Mouse (Mus musculus): Measurements from ENCODE around the gene Ms4a15. TPM values are rescaled to one million over a fixed set of nuclear protein-coding genes. Genes with fewer than 3 reads are reported as not detected.
A peak's percentile ranks its signal among the peaks of the same experiment; 100 is the strongest.

The Ms4a15 gene
- polyA plus RNA-seq, 1 experiment from 2014 or later, result 0.87 TPM

DNA sequence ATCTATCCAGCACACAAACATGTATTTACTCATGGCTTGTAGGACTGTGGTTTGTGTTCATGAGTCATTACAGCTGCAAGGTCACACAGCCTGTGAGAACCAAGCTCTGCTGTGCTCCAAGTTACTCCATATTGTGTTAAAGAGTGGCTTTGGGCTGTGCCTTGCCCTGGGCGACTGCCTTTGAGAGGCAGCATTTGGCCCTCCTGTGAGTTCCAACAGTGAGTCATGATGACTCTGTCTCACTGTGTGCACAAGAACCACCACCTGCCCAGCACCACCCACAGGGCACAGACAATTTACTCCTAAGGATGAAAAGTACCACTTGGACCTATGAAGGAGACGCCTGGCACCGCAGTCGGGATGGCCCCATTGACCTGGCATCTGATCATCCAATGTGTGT, 7.2 kb downstream of the Ms4a15 start:
- 87% methylated on average over 4 of the region's 4 CpGs for WGBS
- no peak overlapping the region for H3K9ac ChIP-seq (replicated peaks; ENCODE audit: low read depth, low read length)
- no peaks in the 10 kb centered on the region for H3K4me1 ChIP-seq (replicated peaks; ENCODE audit: control insufficient read depth, insufficient read depth, low read length)
- no peaks in the 10 kb centered on the region for H3K36me3 ChIP-seq (ENCODE audit: control insufficient read depth, insufficient read depth)
- no peak overlapping the region for H3K4me2 ChIP-seq (ENCODE audit: low read length)
- no peak overlapping the region for H3K27ac ChIP-seq (ENCODE audit: low read length)
- no peak for ATAC-seq
- H3K9me3 ChIP-seq (ENCODE audit: control insufficient read depth, low read length), result no peaks in the 10 kb centered on the region
- no peaks in the 10 kb centered on the region for H3K27me3 ChIP-seq (replicated peaks; ENCODE audit: control insufficient read depth, insufficient read depth, low read length)
- no peak overlapping the region for H3K4me3 ChIP-seq (replicated peaks; ENCODE audit: low read length)

DNA sequence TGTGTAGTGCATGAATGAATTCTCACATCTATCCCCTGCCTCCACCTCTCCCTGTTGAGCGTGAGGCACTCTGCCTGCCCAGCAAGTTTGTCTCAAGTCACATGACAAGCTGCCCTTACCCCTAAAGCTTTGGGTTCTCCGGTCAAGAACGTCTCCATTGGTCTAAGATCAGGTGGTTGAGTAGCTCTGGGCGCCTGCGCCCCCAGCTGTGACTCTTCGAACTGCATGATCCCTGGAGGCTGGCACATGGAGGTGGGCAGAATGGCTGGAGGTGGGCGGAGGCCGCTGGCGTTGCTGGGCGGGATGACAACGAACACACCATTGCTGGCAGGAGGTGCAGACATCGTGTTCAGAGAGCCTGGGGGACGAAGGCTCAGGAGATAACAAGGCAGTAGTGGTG, 8.5 kb downstream of the Ms4a15 start:
- no peaks in the 10 kb centered on the region for H3K36me3 ChIP-seq (ENCODE audit: control insufficient read depth, insufficient read depth)
- no peaks in the 10 kb centered on the region for H3K27me3 ChIP-seq (replicated peaks; ENCODE audit: control insufficient read depth, insufficient read depth, low read length)
- no peak overlapping the region for H3K9ac ChIP-seq (replicated peaks; ENCODE audit: low read depth, low read length)
- H3K4me2 ChIP-seq (ENCODE audit: low read length), result no peak overlapping the region
- no peaks in the 10 kb centered on the region for H3K9me3 ChIP-seq (ENCODE audit: control insufficient read depth, low read length)
- 0 out of 2 replicates have a peak, but pooled peaks cover 2% of the 10 kb centered on the region for H3K4me1 ChIP-seq (replicated peaks; ENCODE audit: control insufficient read depth, insufficient read depth, low read length)
- H3K27ac ChIP-seq (ENCODE audit: low read length), result no peak overlapping the region
- ATAC-seq, result no peak
- H3K4me3 ChIP-seq (replicated peaks; ENCODE audit: low read length), result no peak overlapping the region
- WGBS, result 80% methylated on average over 13 of the region's 13 CpGs

DNA sequence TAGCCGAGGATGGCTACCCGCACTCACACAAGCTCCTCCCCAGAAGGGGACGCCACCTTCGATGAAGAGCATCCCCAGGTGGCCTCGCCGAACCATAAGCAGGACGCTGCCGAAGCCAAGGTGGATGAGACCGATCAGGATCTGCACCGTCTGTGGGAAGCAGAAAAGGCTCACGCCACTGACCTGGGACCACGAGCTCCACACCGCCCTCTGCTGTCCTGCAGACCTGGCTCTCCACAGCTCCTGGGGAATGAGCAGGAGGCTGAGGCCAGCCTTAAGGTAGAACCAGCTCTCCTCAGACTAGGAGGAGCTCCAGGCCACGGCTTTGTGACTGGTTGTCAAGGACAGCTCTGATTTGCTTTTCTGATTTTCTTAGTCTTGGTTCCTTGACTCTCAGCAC, 9.9 kb downstream of the Ms4a15 start:
- H3K36me3 ChIP-seq (ENCODE audit: control insufficient read depth, insufficient read depth), result no peaks in the 10 kb centered on the region
- WGBS, result 30% methylated on average over 14 of the region's 14 CpGs
- ATAC-seq, result no peak
- H3K9me3 ChIP-seq (ENCODE audit: control insufficient read depth, low read length), result no peaks in the 10 kb centered on the region
- no peak overlapping the region for H3K27ac ChIP-seq (ENCODE audit: low read length)
- no peaks in the 10 kb centered on the region for H3K27me3 ChIP-seq (replicated peaks; ENCODE audit: control insufficient read depth, insufficient read depth, low read length)
- H3K4me1 ChIP-seq (replicated peaks; ENCODE audit: control insufficient read depth, insufficient read depth, low read length), result 0 out of 2 replicates have a peak, but pooled peaks cover 2% of the 10 kb centered on the region
- no peak overlapping the region for H3K9ac ChIP-seq (replicated peaks; ENCODE audit: low read depth, low read length)
- H3K4me2 ChIP-seq (ENCODE audit: low read length), result no peak overlapping the region
- H3K4me3 ChIP-seq (replicated peaks; ENCODE audit: low read length), result no peak overlapping the region

DNA sequence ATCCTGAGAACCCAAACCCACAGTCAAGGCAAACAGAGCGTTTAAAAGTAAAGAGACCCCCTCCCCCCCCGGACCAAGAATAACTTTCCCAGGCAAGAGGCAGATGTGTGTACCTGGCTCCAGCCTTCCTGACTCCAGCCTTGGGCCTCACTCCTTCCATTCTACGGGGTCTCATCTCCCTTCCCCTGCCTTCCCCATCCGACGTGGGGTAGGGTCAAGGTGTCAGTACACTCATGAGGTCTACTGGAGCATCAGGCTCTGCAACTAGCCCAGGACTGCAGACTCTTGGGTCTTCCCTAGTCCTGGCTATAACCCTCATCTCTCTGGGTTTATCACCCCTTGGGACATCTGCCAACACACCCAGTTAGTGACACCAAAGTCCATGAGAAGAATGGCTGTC, 12.8 kb downstream of the Ms4a15 start:
- no peaks in the 10 kb centered on the region for H3K36me3 ChIP-seq (ENCODE audit: control insufficient read depth, insufficient read depth)
- H3K9me3 ChIP-seq (ENCODE audit: control insufficient read depth, low read length), result no peaks in the 10 kb centered on the region
- H3K4me1 ChIP-seq (replicated peaks; ENCODE audit: control insufficient read depth, insufficient read depth, low read length), result 0 out of 2 replicates have a peak, but pooled peaks cover 2% of the 10 kb centered on the region
- no peak overlapping the region for H3K9ac ChIP-seq (replicated peaks; ENCODE audit: low read depth, low read length)
- H3K27ac ChIP-seq (ENCODE audit: low read length), result no peak overlapping the region
- no peak overlapping the region for H3K4me3 ChIP-seq (replicated peaks; ENCODE audit: low read length)
- H3K4me2 ChIP-seq (ENCODE audit: low read length), result no peak overlapping the region
- ATAC-seq, result no peak; the same call in 1 of the 2 replicates
- 92% methylated on average over 5 of the region's 5 CpGs for WGBS
- no peaks in the 10 kb centered on the region for H3K27me3 ChIP-seq (replicated peaks; ENCODE audit: control insufficient read depth, insufficient read depth, low read length)

DNA sequence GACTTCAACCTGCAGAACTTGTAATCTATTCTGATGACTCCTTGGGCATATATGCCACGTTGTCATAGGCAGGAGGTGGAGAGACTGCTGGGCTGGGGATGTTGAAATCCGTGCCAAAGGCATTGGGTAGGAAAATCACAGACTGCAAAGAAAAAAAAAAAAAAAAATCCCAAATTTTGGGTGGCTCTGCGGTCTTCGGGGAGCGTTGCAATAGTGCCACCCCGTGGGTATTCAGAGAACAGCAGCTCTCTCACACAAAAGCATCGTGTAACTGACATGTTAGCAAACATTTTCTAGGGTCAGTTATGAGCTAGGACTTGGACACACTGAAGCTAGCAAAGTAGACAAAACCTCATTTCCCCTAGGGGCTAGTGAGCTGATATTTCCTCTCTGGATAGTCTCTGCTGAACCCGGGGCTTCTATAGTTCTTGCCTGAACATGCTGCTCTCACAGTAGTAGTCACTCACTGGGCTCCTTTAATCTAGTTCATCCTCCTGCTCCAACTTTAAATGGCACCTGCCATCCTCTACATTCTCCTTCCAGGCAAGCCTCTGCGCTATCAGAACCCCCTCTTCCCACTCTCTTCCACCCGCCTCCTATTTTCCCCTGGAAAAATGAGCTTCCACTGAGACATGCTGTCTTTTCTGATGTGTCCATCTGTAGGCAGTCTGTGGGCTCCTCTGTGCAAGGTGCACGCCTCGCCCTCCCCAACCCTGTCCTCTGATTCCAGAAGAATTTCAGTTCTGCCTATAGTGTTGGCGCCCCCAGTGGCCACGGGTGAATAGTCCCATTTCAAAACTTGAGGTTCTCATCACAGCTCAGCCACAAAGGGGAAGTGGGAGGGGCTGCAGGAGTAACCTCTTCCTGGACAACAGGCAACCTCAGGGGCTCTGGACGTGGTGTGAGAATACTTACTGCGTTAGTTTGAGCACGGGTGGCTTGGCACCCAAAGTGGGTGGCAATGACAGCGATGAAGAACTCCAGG, 13.6 kb downstream of the Ms4a15 start:
- 11% methylated on average over 18 of the region's 18 CpGs for WGBS
- Histone ChIP-seq H3K36me3 (ENCODE audit: control insufficient read depth, insufficient read depth) (no peaks in the 10 kb centered on the region), H3K27me3 (replicated peaks; ENCODE audit: control insufficient read depth, insufficient read depth, low read length) (no peaks in the 10 kb centered on the region), H3K9ac (replicated peaks; ENCODE audit: low read depth, low read length) (0 out of 2 replicates have a peak overlapping the region, but pooled peaks have one; percentile 19), H3K27ac (ENCODE audit: low read length) (no peak overlapping the region), H3K4me2 (ENCODE audit: low read length) (peak overlapping the region; percentile 26), H3K4me1 (replicated peaks; ENCODE audit: control insufficient read depth, insufficient read depth, low read length) (0 out of 2 replicates have a peak, but pooled peaks cover 2% of the 10 kb centered on the region), H3K4me3 (replicated peaks; ENCODE audit: low read length) (no peak overlapping the region), H3K9me3 (ENCODE audit: control insufficient read depth, low read length) (no peaks in the 10 kb centered on the region)
- peak; percentile 43 for ATAC-seq

DNA sequence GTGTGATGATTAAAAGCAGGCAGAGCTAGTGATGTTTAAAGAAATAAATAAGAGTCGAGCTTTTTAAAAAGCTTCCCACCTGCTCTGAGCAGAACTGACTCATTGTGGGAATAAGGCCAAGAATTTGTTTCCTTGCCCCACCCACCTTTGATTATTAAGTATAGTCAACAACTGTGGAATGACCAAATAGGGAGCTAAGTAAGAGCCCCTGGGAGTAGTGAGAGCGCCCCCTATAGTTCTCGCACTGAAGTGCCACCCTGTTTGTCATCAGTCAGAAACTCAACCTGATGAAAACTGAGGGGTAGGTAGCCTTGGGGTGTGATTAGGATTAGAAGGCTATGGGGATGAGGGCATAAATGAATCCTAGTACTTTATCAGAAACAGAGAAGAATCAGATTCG, 16.7 kb downstream of the Ms4a15 start:
- 42% methylated on average over 4 of the region's 4 CpGs for WGBS
- H3K4me2 ChIP-seq (ENCODE audit: low read length), result no peak overlapping the region
- no peak for ATAC-seq

DNA sequence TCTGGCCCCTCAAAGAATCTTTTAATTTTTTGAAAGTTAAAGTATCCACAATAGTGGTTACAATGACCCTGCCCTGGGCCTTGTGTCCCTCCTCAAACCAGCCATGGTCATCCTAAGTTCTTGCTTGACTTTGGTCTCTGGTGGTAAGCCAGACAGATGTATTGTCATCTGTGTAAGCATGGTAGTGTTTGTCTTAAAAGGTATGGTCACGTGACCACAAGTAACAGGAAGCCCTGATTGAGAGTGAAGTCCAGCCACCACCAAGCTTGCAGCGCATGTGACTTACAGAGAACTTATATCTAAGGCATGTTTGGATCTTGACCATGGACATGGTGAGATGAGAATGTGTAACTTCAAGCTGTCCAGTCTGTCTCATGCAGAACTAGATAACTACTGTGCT, 17.9 kb downstream of the Ms4a15 start:
- no peak for ATAC-seq
- 84% methylated on average over 2 of the region's 2 CpGs for WGBS

More for the DNA sequence above, 16.7 kb downstream of the Ms4a15 start:
- peaks cover 6% of the 10 kb centered on the region; the same call in 1 of the 2 replicates for H3K9me3 ChIP-seq (ENCODE audit: control insufficient read depth, low read length)
- no peak overlapping the region for H3K4me3 ChIP-seq (replicated peaks; ENCODE audit: low read length)
- no peaks in the 10 kb centered on the region for H3K36me3 ChIP-seq (ENCODE audit: control insufficient read depth, insufficient read depth)
- H3K27me3 ChIP-seq (replicated peaks; ENCODE audit: control insufficient read depth, insufficient read depth, low read length), result no peaks in the 10 kb centered on the region
- H3K27ac ChIP-seq (ENCODE audit: low read length), result no peak overlapping the region
- H3K9ac ChIP-seq (replicated peaks; ENCODE audit: low read depth, low read length), result no peak overlapping the region
- H3K4me1 ChIP-seq (replicated peaks; ENCODE audit: control insufficient read depth, insufficient read depth, low read length), result 0 out of 2 replicates have a peak, but pooled peaks cover 2% of the 10 kb centered on the region

DNA sequence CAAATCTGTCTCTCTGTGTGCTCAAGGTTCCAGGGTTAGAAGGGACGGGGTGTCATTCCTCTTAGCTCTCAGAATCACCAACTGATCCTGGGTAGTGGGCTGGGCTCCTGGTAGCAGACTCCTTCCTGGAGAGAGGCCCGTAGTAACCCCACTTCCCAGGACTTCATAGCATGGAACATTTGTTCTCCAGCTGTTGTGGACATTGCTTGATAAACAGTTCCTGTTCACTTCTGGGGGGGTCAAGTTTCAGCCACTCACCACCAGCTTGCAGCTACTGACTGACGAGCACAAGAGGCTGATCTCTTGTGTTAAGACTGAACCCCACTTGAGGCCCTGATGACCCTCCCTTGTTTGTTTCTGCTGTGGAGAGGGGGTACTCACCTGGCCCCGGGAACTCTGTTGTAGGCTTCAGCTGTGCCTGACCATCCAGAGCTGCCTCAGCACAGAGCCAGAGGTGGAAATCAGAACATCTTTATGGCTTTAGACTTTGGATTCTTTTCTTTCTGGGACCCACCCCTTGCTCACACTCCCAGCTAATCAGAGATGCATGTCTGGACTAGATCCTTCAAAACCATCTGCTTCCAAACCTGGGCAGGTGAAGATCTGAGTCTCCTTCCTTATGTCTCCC, 18.7 kb downstream of the Ms4a15 start, which contains the start of gene Ms4a10:
TSS of gene Ms4a10 (minus strand) at position 433 of the 628 bp plus-strand sequence.
- H3K36me3 ChIP-seq (ENCODE audit: control insufficient read depth, insufficient read depth), result no peaks in the 10 kb centered on the region
- H3K9me3 ChIP-seq (ENCODE audit: control insufficient read depth, low read length), result peaks cover 8% of the 10 kb centered on the region; the same call in 1 of the 2 replicates
- no peak within 1 kb of the TSS for H3K9ac ChIP-seq (replicated peaks; ENCODE audit: low read depth, low read length)
- no peaks in the 10 kb centered on the region for H3K4me1 ChIP-seq (replicated peaks; ENCODE audit: control insufficient read depth, insufficient read depth, low read length)
- no peaks in the 10 kb centered on the region for H3K27me3 ChIP-seq (replicated peaks; ENCODE audit: control insufficient read depth, insufficient read depth, low read length)
- no peak for ATAC-seq
- H3K27ac ChIP-seq (ENCODE audit: low read length), result no peak within 1 kb of the TSS
- 73% methylated on average over 4 of the region's 4 CpGs for WGBS
- H3K4me2 ChIP-seq (ENCODE audit: low read length), result no peak within 1 kb of the TSS
- no peak within 1 kb of the TSS for H3K4me3 ChIP-seq (replicated peaks; ENCODE audit: low read length)

More for the DNA sequence above, 17.9 kb downstream of the Ms4a15 start:
- H3K9me3 ChIP-seq (ENCODE audit: control insufficient read depth, low read length), result peaks cover 8% of the 10 kb centered on the region; the same call in 1 of the 2 replicates
- H3K27ac ChIP-seq (ENCODE audit: low read length), result no peak overlapping the region
- no peak overlapping the region for H3K9ac ChIP-seq (replicated peaks; ENCODE audit: low read depth, low read length)
- 0 out of 2 replicates have a peak, but pooled peaks cover 2% of the 10 kb centered on the region for H3K4me1 ChIP-seq (replicated peaks; ENCODE audit: control insufficient read depth, insufficient read depth, low read length)
- no peaks in the 10 kb centered on the region for H3K36me3 ChIP-seq (ENCODE audit: control insufficient read depth, insufficient read depth)
- no peak overlapping the region for H3K4me2 ChIP-seq (ENCODE audit: low read length)
- H3K4me3 ChIP-seq (replicated peaks; ENCODE audit: low read length), result no peak overlapping the region
- H3K27me3 ChIP-seq (replicated peaks; ENCODE audit: control insufficient read depth, insufficient read depth, low read length), result no peaks in the 10 kb centered on the region

- Histone ChIP-seq H3K36me3 (ENCODE audit: control insufficient read depth, insufficient read depth) (no peaks in the 10 kb centered on the region), H3K4me2 (ENCODE audit: low read length) (no peak overlapping the region), H3K4me3 (replicated peaks; ENCODE audit: low read length) (no peak overlapping the region), H3K4me1 (replicated peaks; ENCODE audit: control insufficient read depth, insufficient read depth, low read length) (no peaks in the 10 kb centered on the region), H3K27me3 (replicated peaks; ENCODE audit: control insufficient read depth, insufficient read depth, low read length) (no peaks in the 10 kb centered on the region), H3K27ac (ENCODE audit: low read length) (no peak overlapping the region), H3K9ac (replicated peaks; ENCODE audit: low read depth, low read length) (no peak overlapping the region), H3K9me3 (ENCODE audit: control insufficient read depth, low read length) (peaks cover 8% of the 10 kb centered on the region; the same call in 1 of the 2 replicates)
- WGBS, result 78% methylated on average over 2 of the region's 2 CpGs
- no peak for ATAC-seq
These were observed 19.9 kb downstream of the Ms4a15 start for GRCm38 (mm10) chr19:10973187-10973586.
